Mouse (Mus musculus): Measurements from ENCODE around the gene Gm3173. TPM values are rescaled to one million over a fixed set of nuclear protein-coding genes. Genes with fewer than 3 reads are reported as not detected.

The Gm3173 gene
- not detected for total RNA-seq (2023)

GRCm38 (mm10) chr14:4430692-4431091, at the start of gene Gm3173:
Gm3173 (plus strand) TSS chr14:4430992.

DNA sequence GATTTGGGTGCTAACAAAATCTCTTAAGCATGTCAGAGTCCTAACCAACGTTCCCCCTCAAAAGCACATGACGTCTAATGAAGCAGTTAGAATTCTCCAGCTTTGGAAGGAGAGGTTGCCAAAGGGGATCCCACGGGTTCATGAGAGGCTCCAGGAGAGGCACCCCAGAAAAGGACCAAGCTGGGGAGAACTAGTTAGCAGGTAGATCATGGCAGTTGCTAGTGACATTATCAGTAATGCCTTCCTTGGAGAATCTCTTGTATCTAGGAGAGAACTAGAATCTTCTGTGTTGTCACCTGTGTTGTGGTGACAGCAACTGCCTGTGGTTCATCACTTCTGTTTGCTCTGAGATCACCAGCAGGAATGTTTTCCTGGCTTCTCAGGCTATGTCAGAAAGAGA, 33.6 kb upstream of the Gm3173 start, which contains the start of gene Gm3159:
Gm3159 (plus strand) TSS at position 301 of the 400 bp plus-strand sequence.

DNA sequence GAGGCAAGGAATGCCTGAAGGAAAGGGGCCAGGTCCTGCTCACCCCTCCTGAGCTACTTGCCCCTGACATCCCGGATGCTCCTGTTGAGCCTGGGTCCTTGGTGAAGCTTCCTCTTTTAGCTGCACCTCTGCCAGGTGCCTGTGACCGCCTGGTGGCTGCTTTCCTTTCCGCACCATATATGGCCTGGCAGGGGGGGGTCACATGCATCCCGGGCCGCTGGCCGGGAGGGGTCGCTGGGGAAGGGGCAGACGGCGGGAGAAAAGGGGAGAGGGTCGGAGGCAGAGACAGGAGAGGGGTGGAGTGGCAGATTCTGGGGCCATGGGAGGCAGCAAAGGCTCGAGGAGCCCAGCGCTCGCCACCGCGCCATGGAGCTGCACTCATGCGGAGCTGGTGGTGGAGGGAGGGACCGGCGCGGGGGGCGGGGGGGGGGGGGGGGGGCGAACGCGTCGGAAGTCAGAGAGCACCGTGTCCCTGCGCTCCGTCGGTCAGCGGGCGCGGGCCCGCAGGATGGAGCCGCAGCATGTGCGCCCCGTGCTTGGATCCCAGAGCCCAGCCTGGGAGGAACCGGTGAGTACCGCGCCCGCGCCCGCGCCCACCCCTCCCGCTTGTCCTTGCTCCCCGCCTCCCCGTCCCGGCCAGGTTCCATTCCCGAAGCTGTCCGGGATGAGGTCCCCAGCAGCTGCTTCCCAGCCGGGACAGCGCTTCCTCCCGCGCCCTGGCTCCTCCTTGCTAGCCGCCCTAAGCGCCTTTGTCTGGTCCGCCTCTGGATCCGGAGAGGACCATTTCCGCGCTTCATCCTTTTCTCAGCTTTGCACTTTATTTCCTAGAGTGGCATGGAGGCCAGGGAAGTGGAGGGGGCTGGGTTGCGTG, 15.6 kb upstream of the Gm3173 start, which contains the start of gene Gm3164:
Gm3164 (plus strand) TSS at position 484 of the 871 bp plus-strand sequence.

DNA sequence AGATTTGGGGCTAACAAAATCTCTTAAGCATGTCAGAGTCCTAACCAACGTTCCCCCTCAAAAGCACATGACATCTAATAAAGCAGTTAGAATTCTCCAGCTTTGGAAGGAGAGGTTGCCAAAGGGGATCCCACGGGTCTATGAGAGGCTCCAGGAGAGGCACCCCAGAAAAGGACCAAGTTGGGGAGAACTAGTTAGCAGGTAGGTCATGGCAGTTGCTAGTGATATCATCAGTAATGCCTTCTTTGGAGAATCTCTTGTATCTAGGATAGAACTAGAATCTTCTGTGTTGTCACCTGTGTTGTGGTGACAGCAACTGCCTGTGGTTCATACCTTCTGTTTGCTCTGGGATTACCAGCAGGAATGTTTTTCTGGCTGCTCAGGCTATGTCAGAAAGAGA, 50.7 kb downstream of the Gm3173 start, which contains the start of gene Gm3182:
Gm3182 (plus strand) TSS at position 301 of the 400 bp plus-strand sequence.

DNA sequence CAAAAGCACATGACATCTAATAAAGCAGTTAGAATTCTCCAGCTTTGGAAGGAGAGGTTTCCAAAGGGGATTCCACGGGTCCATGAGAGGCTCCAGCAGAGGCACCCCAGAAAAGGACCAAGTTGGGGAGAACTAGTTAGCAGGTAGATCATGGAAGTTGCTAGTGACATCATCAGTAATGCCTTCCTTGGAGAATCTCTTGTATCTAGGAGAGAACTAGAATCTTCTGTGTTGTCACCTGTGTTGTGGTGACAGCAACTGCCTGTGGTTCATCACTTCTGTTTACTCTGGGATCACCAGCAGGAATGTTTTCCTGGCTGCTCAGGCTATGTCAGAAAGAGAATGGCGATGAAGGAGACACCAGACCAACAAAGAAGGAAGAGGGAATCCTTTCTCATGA, 124.3 kb downstream of the Gm3173 start, which contains the start of gene Gm3047:
Gm3047 (plus strand) TSS at position 301 of the 400 bp plus-strand sequence.

Other genes with a start within 250 kb of the Gm3173 start
- gene Gm2974, start 248.4 kb upstream of the Gm3173 start, total RNA-seq (2023) = not detected
- not detected for gene Gm3138, start 181.4 kb upstream of the Gm3173 start, total RNA-seq (2023)
- gene Gm3149, start 113.7 kb upstream of the Gm3173 start, total RNA-seq (2023) = not detected
- not detected for gene 2610042L04Rik, start 96.2 kb upstream of the Gm3173 start, total RNA-seq (2023)
- gene Gm3159, start 33.5 kb upstream of the Gm3173 start, total RNA-seq (2023) = not detected
- not detected for gene Gm3164, start 15.5 kb upstream of the Gm3173 start, total RNA-seq (2023)
- not detected for gene Gm3182, start 50.8 kb downstream of the Gm3173 start, total RNA-seq (2023)
- not detected for gene Gm3047, start 124.4 kb downstream of the Gm3173 start, total RNA-seq (2023)
- gene Gm8159, start 201.4 kb downstream of the Gm3173 start, total RNA-seq (2023) = not detected
- not detected for gene Gm3239, start 233.2 kb downstream of the Gm3173 start, total RNA-seq (2023)

Data from T-cell, adult 66 days (primary cell).